Mouse (Mus musculus) limb, embryonic 14.5 days (tissue): ENCODE results near the gene Aldh4a1. TPM values are rescaled to one million over a fixed set of nuclear protein-coding genes. Genes with fewer than 3 reads are reported as not detected.

Experiments
- ATAC-seq: fragments of 200-750 bp; cut with Nextera tagmentation; 2 replicates; pipeline ENCODE4 v1.8.0; 2017; ENCODE audit warnings: low read depth, moderate number of reproducible peaks, moderate TSS enrichment; ENCODE audit not compliant: low FRiP score
- DNase-seq: peaks from one replicate; pipeline ENCODE4 v3.0.0-alpha.2; 2015; ENCODE audit warnings: low spot score
- H3K27ac ChIP-seq: fragments of 300-500 bp; sonication (generic); replicated peaks from 2 replicates; pipeline ENCODE4 v1.5.1; 2014; ENCODE audit warnings: low read depth, mild to moderate bottlenecking, low read length, moderate library complexity, mixed read lengths
- H3K27me3 ChIP-seq: fragments of 300-500 bp; sonication (generic); 2 replicates; pipeline ENCODE4 v1.6.1; 2014; ENCODE audit warnings: low read length, mixed read lengths; ENCODE audit not compliant: control insufficient read depth, insufficient read depth
- H3K36me3 ChIP-seq: fragments of 300-500 bp; sonication (generic); 2 replicates; pipeline ENCODE4 v1.6.1; 2014; ENCODE audit warnings: mild to moderate bottlenecking, low read length, moderate library complexity, mixed read lengths; ENCODE audit not compliant: control insufficient read depth, insufficient read depth
- H3K4me1 ChIP-seq: fragments of 300-500 bp; sonication (generic); 2 replicates; pipeline ENCODE4 v1.6.1; 2014; ENCODE audit warnings: antibody characterized with exemption, low read length, mixed read lengths; ENCODE audit not compliant: control insufficient read depth, insufficient read depth
- H3K4me2 ChIP-seq: fragments of 300-500 bp; sonication (generic); replicated peaks from 2 replicates; pipeline ENCODE4 v1.6.1; 2014; ENCODE audit warnings: low read depth, mild to moderate bottlenecking, low read length, moderate library complexity; ENCODE audit not compliant: severe bottlenecking
- H3K4me3 ChIP-seq: fragments of 300-500 bp; sonication (generic); replicated peaks from 2 replicates; pipeline ENCODE4 v1.5.1; 2014; ENCODE audit warnings: low read length
- H3K9ac ChIP-seq: fragments of 300-500 bp; sonication (generic); 2 replicates; pipeline ENCODE4 v1.6.1; 2014; ENCODE audit warnings: mild to moderate bottlenecking, low read depth, low read length, moderate library complexity; ENCODE audit not compliant: severe bottlenecking
- H3K9me3 ChIP-seq: fragments of 300-500 bp; sonication (generic); 2 replicates; pipeline ENCODE4 v1.6.1; 2016; ENCODE audit warnings: low read length; ENCODE audit not compliant: control insufficient read depth
- POLR2A ChIP-seq: fragments of 200-500 bp; IDR thresholded peaks from 2 replicates; pipeline ENCODE4 v1.8.0; 2012; ENCODE audit warnings: inconsistent platforms, mild to moderate bottlenecking, moderate library complexity, borderline replicate concordance; ENCODE audit not compliant: insufficient read depth, insufficient read length; ENCODE audit errors: extremely low read depth
- WGBS: fragments of 180-500 bp; shearing (Covaris S2); extraction: QIAGEN DNeasy Blood & Tissue Kit; methylation state at CpG from one replicate; pipeline ENCODE4 v1.1.7; 2014; 5-methylcytosine and 5-hydroxymethylcytosine counted together
- polyA plus RNA-seq, 2 experiments: library from polyadenylated mRNA; depleted of rRNA in 1 of 2; stranded (reverse) in 1 of 2; unstranded in 1 of 2; fragments of >200 nt; fragmentation: Nextera tagmentation in 1 of 2; extraction: Ambion mirVana in 1 of 2; gene quantifications; 2 replicates each; pipeline versions ENCODE4 v1.2.1 to v1.2.3; 2012 to 2014

The Aldh4a1 gene
- polyA plus RNA-seq (2012; rRNA removed) (21.9 and 25.6 TPM in 2 replicates), polyA plus RNA-seq (2014; fragmentation: Nextera tagmentation; extraction: Ambion mirVana) (21.9 and 23.0 TPM in 2 replicates)

GRCm38 (mm10) chr4:139622373-139623282, at the start of gene Aldh4a1:
Gene Aldh4a1, plus strand, starts transcription at chr4:139622866.
- H3K4me2 ChIP-seq, result peak within 1 kb of the TSS; percentile 74
- peaks cover 4% of the 10 kb centered on the region; the same call in 1 of the 2 replicates for H3K36me3 ChIP-seq
- peak; percentile 97 for DNase-seq
- H3K27me3 ChIP-seq, result no peaks in the 10 kb centered on the region
- peak within 1 kb of the TSS; percentile 22; the same call in 1 of the 2 replicates for H3K27ac ChIP-seq
- H3K9ac ChIP-seq, result peak within 1 kb of the TSS; percentile 53
- no peaks in the 10 kb centered on the region for H3K9me3 ChIP-seq
- 2% methylated on average over 28 of the region's 38 CpGs for WGBS
- TF ChIP-seq POLR2A, result peak; percentile 48; the same call in 1 of the 2 replicates
- H3K4me3 ChIP-seq, result peak within 1 kb of the TSS; percentile 56
- peaks cover 12% of the 10 kb centered on the region for H3K4me1 ChIP-seq
- peak; percentile 100 for ATAC-seq

- 83% methylated on average over 12 of the region's 12 CpGs for WGBS
These were observed 49.6 kb upstream of the Aldh4a1 start for GRCm38 (mm10) chr4:139572928-139573512.

GRCm38 (mm10) chr4:139574156-139574798, 48.4 kb upstream of the Aldh4a1 start:
- H3K4me3 ChIP-seq, result peak overlapping the region; percentile 77
- peak overlapping the region; percentile 96 for H3K4me2 ChIP-seq
- ATAC-seq (peak; percentile 98), DNase-seq (peak; percentile 99)
- peaks cover 30% of the 10 kb centered on the region for H3K4me1 ChIP-seq
- peak overlapping the region; percentile 76 for H3K27ac ChIP-seq
- peak; percentile 69; the same call in 1 of the 2 replicates for TF ChIP-seq POLR2A
- peak overlapping the region; percentile 78 for H3K9ac ChIP-seq
- H3K9me3 ChIP-seq, result no peaks in the 10 kb centered on the region
- under 1% methylated on average over 36 of the region's 52 CpGs for WGBS
- no peaks in the 10 kb centered on the region for H3K36me3 ChIP-seq
- H3K27me3 ChIP-seq, result no peaks in the 10 kb centered on the region

More at GRCm38 (mm10) chr4:139572928-139573512, 49.6 kb upstream of the Aldh4a1 start:
- Histone ChIP-seq H3K9ac (no peak overlapping the region), H3K27ac (no peak overlapping the region), H3K27me3 (no peaks in the 10 kb centered on the region), H3K9me3 (no peaks in the 10 kb centered on the region), H3K4me2 (no peak overlapping the region), H3K36me3 (no peaks in the 10 kb centered on the region), H3K4me1 (peaks cover 22% of the 10 kb centered on the region), H3K4me3 (no peak overlapping the region)
- TF ChIP-seq POLR2A, result no peak
- no peak for DNase-seq
- no peak for ATAC-seq

GRCm38 (mm10) chr4:139574799-139575672, 47.6 kb upstream of the Aldh4a1 start:
- Histone ChIP-seq H3K4me3 (peak overlapping the region; percentile 77), H3K36me3 (no peaks in the 10 kb centered on the region), H3K9me3 (no peaks in the 10 kb centered on the region), H3K27me3 (no peaks in the 10 kb centered on the region), H3K9ac (peak overlapping the region; percentile 78), H3K4me2 (peak overlapping the region; percentile 96), H3K27ac (peak overlapping the region; percentile 76), H3K4me1 (peaks cover 37% of the 10 kb centered on the region)
- no peak for TF ChIP-seq POLR2A
- 1% methylated on average over 79 of the region's 111 CpGs for WGBS
- ATAC-seq, result peak; percentile 58
- no peak for DNase-seq
